Mouse (Mus musculus) stomach, postnatal 0 days (tissue): ENCODE measurements around the gene Ecel1.

ENCODE experiments used
- CTCF ChIP-seq: IDR thresholded peaks from 2 replicates; pipeline ENCODE4 v1.5.1; 2016; ENCODE audit warnings: antibody characterized with exemption, low read depth, mild to moderate bottlenecking, moderate library complexity
- EP300 ChIP-seq: optimal IDR thresholded peaks from 2 replicates; pipeline ENCODE3; 2016; ENCODE audit warnings: antibody characterized with exemption

- no peak for TF ChIP-seq CTCF
- no peak for TF ChIP-seq EP300
Observed at GRCm38 (mm10) chr1:87164796-87165184, 8.5 kb upstream of the Ecel1 start.
